Mouse (Mus musculus) liver, embryonic 11.5 days (tissue): ENCODE data around the gene 9230113P08Rik. TPM values are rescaled to one million over a fixed set of nuclear protein-coding genes. Genes with fewer than 3 reads are reported as not detected.
"Not testable (repeated sequence)": the region's sequence is repeated elsewhere in the genome, so short reads cannot be mapped to it uniquely, and the experiment has no call there.

ENCODE experiments used
- ATAC-seq: fragments of 200-750 bp; cut with Nextera tagmentation; replicated peaks from 2 replicates; pipeline ENCODE4 v1.8.0; 2017; ENCODE audit warnings: moderate number of reproducible peaks, mild to moderate bottlenecking, moderate TSS enrichment, moderate library complexity; ENCODE audit not compliant: low FRiP score
- DNase-seq: peaks from one replicate; pipeline ENCODE4 v3.0.0-alpha.2; 2017; ENCODE audit warnings: low spot score
- H3K27ac ChIP-seq: fragments of 300-500 bp; sonication (generic); 2 replicates; pipeline ENCODE4 v1.5.1; 2014; ENCODE audit warnings: mild to moderate bottlenecking, low read depth, low read length, control low read depth
- H3K27me3 ChIP-seq: fragments of 300-500 bp; sonication (generic); replicated peaks from 2 replicates; pipeline ENCODE4 v1.6.1; 2014; ENCODE audit warnings: low read length, mixed read lengths; ENCODE audit not compliant: control insufficient read depth, insufficient read depth
- H3K36me3 ChIP-seq: fragments of 300-500 bp; sonication (generic); 2 replicates; pipeline ENCODE4 v1.6.1; 2014; ENCODE audit warnings: mild to moderate bottlenecking, low read length, moderate library complexity, mixed read lengths; ENCODE audit not compliant: control insufficient read depth, insufficient read depth
- H3K4me1 ChIP-seq: fragments of 300-500 bp; sonication (generic); replicated peaks from 2 replicates; pipeline ENCODE4 v1.6.1; 2014; ENCODE audit warnings: low read length, mixed read lengths; ENCODE audit not compliant: control insufficient read depth, insufficient read depth
- H3K4me2 ChIP-seq: fragments of 300-500 bp; sonication (generic); 2 replicates; pipeline ENCODE4 v1.6.1; 2014; ENCODE audit warnings: mild to moderate bottlenecking, control low read depth, moderate library complexity
- H3K4me3 ChIP-seq: fragments of 300-500 bp; sonication (generic); 2 replicates; pipeline ENCODE4 v1.5.1; 2014; ENCODE audit warnings: low read depth, low read length, control low read depth
- H3K9ac ChIP-seq: fragments of 300-500 bp; sonication (generic); 2 replicates; pipeline ENCODE4 v1.6.1; 2014; ENCODE audit warnings: low read depth, low read length, control low read depth
- H3K9me3 ChIP-seq: fragments of 300-500 bp; sonication (generic); 2 replicates; pipeline ENCODE4 v1.6.1; 2016; ENCODE audit warnings: low read length, inconsistent platforms, mixed read lengths; ENCODE audit not compliant: control insufficient read depth
- WGBS: fragments of 180-500 bp; shearing (Covaris S2); extraction: QIAGEN DNeasy Blood & Tissue Kit; methylation state at CpG from one replicate; pipeline ENCODE4 v1.1.7; 2014; 5-methylcytosine and 5-hydroxymethylcytosine counted together
- polyA plus RNA-seq: library from polyadenylated mRNA; unstranded; fragments of >200 nt; fragmentation: Nextera tagmentation; extraction: Ambion mirVana; gene quantifications from 2 replicates; pipeline ENCODE4 v1.2.1, GENCODE M21; 2014

The 9230113P08Rik gene
- not detected in 2 replicates for polyA plus RNA-seq

GRCm38 (mm10) chr9:35908123-35908522, at the start of gene 9230113P08Rik:
TSS of gene 9230113P08Rik (plus strand) at chr9:35908423.
- not testable (repeated sequence) for ATAC-seq, H3K4me1 ChIP-seq, DNase-seq, H3K4me2 ChIP-seq, H3K27ac ChIP-seq, H3K9me3 ChIP-seq, H3K36me3 ChIP-seq, H3K27me3 ChIP-seq, H3K4me3 ChIP-seq, H3K9ac ChIP-seq

- ATAC-seq, DNase-seq, H3K4me1 ChIP-seq, H3K4me3 ChIP-seq, H3K27me3 ChIP-seq, H3K9me3 ChIP-seq, H3K4me2 ChIP-seq, H3K27ac ChIP-seq, H3K9ac ChIP-seq, H3K36me3 ChIP-seq: not testable (repeated sequence)
- 48% methylated on average over 1 of the region's 1 CpGs for WGBS
These were observed 15.1 kb upstream of the 9230113P08Rik start for GRCm38 (mm10) chr9:35893112-35893511.

- Histone ChIP-seq H3K4me3 (no peak overlapping the region), H3K9me3 (no peaks in the 10 kb centered on the region), H3K4me1 (no peaks in the 10 kb centered on the region), H3K4me2 (no peak overlapping the region), H3K27me3 (no peaks in the 10 kb centered on the region), H3K9ac (no peak overlapping the region), H3K36me3 (no peaks in the 10 kb centered on the region), H3K27ac (no peak overlapping the region)
- WGBS = 68% methylated on average over 2 of the region's 2 CpGs
- no peak for ATAC-seq
- no peak for DNase-seq
These were observed 3.7 kb upstream of the 9230113P08Rik start for GRCm38 (mm10) chr9:35904494-35904893.

DNA sequence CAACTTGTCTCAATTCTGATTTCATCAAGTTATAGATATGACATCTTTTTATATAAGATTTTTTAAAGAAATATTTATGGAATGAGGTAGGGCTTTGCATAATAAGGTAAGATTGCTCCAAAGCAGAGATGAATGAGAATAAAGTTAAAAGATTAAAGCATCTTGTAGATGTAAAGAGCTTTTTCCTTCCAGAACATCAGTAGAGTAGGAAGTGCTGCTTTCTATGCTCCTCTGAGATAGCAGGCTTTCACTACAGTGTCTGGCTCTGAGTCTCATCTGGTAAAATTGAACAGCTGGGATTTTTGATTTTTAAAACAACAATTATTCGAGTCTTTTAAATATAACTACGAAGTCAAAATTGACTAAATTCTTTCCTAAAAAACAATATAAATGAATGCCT, 22.6 kb downstream of the 9230113P08Rik start:
- no peak overlapping the region for H3K4me2 ChIP-seq
- DNase-seq = no peak
- H3K36me3 ChIP-seq = no peaks in the 10 kb centered on the region
- no peak for ATAC-seq
- no peaks in the 10 kb centered on the region for H3K9me3 ChIP-seq
- no peak overlapping the region for H3K4me3 ChIP-seq
- WGBS = 73% methylated on average over 2 of the region's 2 CpGs
- H3K9ac ChIP-seq = no peak overlapping the region
- no peaks in the 10 kb centered on the region for H3K27me3 ChIP-seq
- H3K4me1 ChIP-seq = no peaks in the 10 kb centered on the region
- H3K27ac ChIP-seq = no peak overlapping the region

Other genes with a start within 250 kb of the 9230113P08Rik start
- not detected in 2 replicates for gene Pate1, start 221.0 kb upstream of the 9230113P08Rik start, polyA plus RNA-seq
- not detected in 2 replicates for gene Gm17677, start 167.4 kb upstream of the 9230113P08Rik start, polyA plus RNA-seq
- gene Gm17727, start 130.3 kb upstream of the 9230113P08Rik start, polyA plus RNA-seq = not detected in 2 replicates
- gene Gm27235, start 118.3 kb upstream of the 9230113P08Rik start, polyA plus RNA-seq = not detected in 2 replicates
- gene D730048I06Rik, start 118.3 kb upstream of the 9230113P08Rik start, polyA plus RNA-seq = not detected in 2 replicates
- not detected in 2 replicates for gene 9230110F15Rik, start 64.3 kb upstream of the 9230113P08Rik start, polyA plus RNA-seq
- not detected in 2 replicates for gene Gm5916, start 220.4 kb downstream of the 9230113P08Rik start, polyA plus RNA-seq